Mouse (Mus musculus): Measurements from ENCODE around the gene Dock6. TPM values are rescaled to one million over a fixed set of nuclear protein-coding genes. Genes with fewer than 3 reads are reported as not detected.
A peak's percentile ranks its signal among the peaks of the same experiment; 100 is the strongest.

The Dock6 gene
- polyA plus RNA-seq, 1 experiment from 2014 or later, result 15.1 TPM

DNA sequence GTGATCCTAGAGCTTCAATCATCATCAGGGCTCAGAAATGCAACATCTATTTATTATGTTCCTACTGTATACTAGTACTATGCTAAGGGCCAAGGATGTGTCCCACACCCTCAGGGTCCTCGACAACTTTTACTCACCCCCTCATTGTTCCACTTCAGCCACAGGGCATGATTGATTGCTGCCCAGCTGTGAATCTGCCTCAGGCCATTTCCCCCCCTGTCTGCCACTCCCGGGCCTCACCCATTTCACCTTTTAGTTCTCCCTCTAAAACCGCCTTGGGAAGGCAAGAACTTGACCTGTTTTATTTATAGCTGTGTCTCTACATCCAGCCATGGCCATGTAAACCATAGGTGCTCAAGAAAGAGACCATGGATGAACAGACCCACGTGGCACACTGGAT, 28.5 kb downstream of the Dock6 start:
- Histone ChIP-seq H3K9ac (ENCODE audit: low read length) (no peak overlapping the region), H3K4me1 (ENCODE audit: control insufficient read depth, insufficient read depth, low read length) (no peaks in the 10 kb centered on the region), H3K4me3 (ENCODE audit: low read depth, low read length) (no peak overlapping the region), H3K4me2 (no peak overlapping the region), H3K36me3 (ENCODE audit: control insufficient read depth, insufficient read depth, low read length) (no peaks in the 10 kb centered on the region), H3K27ac (ENCODE audit: low read depth, low read length) (no peak overlapping the region), H3K27me3 (ENCODE audit: control insufficient read depth, insufficient read depth, low read length) (no peaks in the 10 kb centered on the region), H3K9me3 (ENCODE audit: control insufficient read depth, low read length) (no peaks in the 10 kb centered on the region)
- DNase-seq (ENCODE audit: low spot score, missing footprints) (no peak), ATAC-seq (ENCODE audit: low FRiP score) (no peak)
- 81% methylated on average over 4 of the region's 4 CpGs for WGBS

DNA sequence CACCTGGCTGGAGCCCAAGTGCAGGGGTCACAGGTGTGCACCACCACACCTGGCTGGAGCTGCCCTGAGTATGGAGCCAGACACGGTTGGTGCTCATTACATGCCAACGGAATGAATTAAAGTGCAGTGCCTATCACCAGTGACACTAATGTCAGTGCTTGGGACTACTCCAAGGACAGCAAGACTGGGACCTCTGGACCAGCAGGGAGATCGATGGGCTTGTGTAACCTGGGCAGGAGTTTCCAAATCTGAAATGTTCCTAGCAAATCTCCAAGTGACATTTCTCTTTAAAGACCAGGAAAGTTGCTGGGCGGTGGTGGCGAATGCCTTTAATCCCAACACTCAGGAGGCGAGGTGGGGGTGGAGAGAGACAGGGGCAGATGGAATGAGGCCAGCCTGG, 29.7 kb downstream of the Dock6 start:
- Histone ChIP-seq H3K9me3 (ENCODE audit: control insufficient read depth, low read length) (no peaks in the 10 kb centered on the region), H3K4me1 (ENCODE audit: control insufficient read depth, insufficient read depth, low read length) (no peaks in the 10 kb centered on the region), H3K36me3 (ENCODE audit: control insufficient read depth, insufficient read depth, low read length) (no peaks in the 10 kb centered on the region), H3K9ac (ENCODE audit: low read length) (no peak overlapping the region), H3K27ac (ENCODE audit: low read depth, low read length) (no peak overlapping the region), H3K4me3 (ENCODE audit: low read depth, low read length) (no peak overlapping the region), H3K27me3 (ENCODE audit: control insufficient read depth, insufficient read depth, low read length) (no peaks in the 10 kb centered on the region), H3K4me2 (no peak overlapping the region)
- WGBS, result 82% methylated on average over 6 of the region's 6 CpGs
- DNase-seq (ENCODE audit: low spot score, missing footprints) (peak; percentile 57), ATAC-seq (ENCODE audit: low FRiP score) (no peak)

DNA sequence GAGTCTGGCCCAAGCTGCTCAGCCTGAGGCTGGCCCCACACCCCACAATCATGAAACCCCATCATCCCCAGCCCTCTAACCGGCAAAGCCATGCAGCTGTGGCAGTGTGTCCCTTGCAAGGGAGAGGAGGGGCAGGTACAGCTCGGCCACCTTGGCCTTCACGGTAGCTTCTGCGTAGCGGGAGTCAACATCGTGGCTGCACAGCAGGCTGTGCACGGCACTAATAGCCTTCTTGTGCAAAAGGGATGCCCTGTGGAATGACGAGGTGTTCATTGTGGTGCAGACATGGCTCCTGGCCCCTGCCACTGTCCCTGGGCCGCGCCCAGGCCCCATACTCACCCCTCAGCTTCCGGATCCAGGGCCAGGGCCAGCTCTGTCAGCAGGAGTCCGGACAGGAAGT, 32.3 kb downstream of the Dock6 start:
- WGBS, result 92% methylated on average over 12 of the region's 12 CpGs
- ATAC-seq (ENCODE audit: low FRiP score) (no peak), DNase-seq (ENCODE audit: low spot score, missing footprints) (peak; percentile 57)
- no peaks in the 10 kb centered on the region for H3K4me1 ChIP-seq (ENCODE audit: control insufficient read depth, insufficient read depth, low read length)
- no peak overlapping the region for H3K27ac ChIP-seq (ENCODE audit: low read depth, low read length)
- H3K36me3 ChIP-seq (ENCODE audit: control insufficient read depth, insufficient read depth, low read length), result no peaks in the 10 kb centered on the region
- no peak overlapping the region for H3K4me2 ChIP-seq
- no peak overlapping the region for H3K4me3 ChIP-seq (ENCODE audit: low read depth, low read length)
- H3K9ac ChIP-seq (ENCODE audit: low read length), result no peak overlapping the region
- H3K9me3 ChIP-seq (ENCODE audit: control insufficient read depth, low read length), result no peaks in the 10 kb centered on the region
- H3K27me3 ChIP-seq (ENCODE audit: control insufficient read depth, insufficient read depth, low read length), result no peaks in the 10 kb centered on the region

DNA sequence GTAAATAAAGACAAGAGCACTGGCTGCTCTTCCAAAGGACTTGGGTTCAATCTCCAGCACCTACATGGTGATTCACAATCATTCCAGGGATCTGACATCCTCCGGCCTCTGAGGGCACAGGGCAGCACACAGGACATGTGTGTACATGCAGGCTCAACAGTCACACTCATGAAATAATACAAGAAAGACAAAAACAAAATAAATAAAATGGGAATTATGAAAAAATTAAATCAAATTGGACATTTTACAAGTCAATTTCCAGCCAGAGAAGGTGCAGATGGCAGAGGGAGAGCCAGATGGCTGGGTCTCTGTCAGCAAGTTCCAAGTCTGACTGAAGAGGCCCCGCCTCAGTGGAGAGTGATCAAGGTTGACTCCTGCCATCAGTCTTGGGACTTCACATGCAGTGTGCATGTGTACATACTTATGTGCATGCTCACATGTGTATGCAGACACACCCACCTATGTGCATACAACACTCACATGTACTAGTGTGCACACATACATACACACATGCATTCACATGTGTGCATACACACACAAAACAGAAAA, 33.2 kb downstream of the Dock6 start:
- H3K27me3 ChIP-seq (ENCODE audit: control insufficient read depth, insufficient read depth, low read length), result no peaks in the 10 kb centered on the region
- DNase-seq (ENCODE audit: low spot score, missing footprints), result peak; percentile 39
- 92% methylated on average over 2 of the region's 2 CpGs for WGBS

DNA sequence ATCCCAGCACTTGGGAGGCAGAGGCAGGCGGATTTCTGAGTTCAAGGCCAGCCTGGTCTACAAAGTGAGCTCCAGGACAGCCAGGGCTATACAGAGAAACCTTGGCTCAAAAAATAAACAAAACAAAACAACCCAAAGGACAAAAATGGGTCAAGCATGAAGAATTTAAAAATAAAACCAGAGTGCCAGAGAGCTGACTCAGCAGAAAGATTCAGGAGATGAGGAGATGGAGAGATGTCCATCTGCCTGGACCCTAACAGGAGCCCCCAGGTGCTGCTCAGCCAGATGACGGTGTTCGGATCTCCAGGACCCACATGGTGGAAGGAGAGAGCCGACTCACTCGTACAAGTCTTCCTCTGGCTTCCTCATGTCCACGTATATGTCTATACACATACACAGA, 33.9 kb downstream of the Dock6 start:
- WGBS, result 95% methylated on average over 6 of the region's 6 CpGs
- Histone ChIP-seq H3K27ac (ENCODE audit: low read depth, low read length) (no peak overlapping the region), H3K9ac (ENCODE audit: low read length) (no peak overlapping the region), H3K4me3 (ENCODE audit: low read depth, low read length) (no peak overlapping the region), H3K4me1 (ENCODE audit: control insufficient read depth, insufficient read depth, low read length) (no peaks in the 10 kb centered on the region), H3K36me3 (ENCODE audit: control insufficient read depth, insufficient read depth, low read length) (no peaks in the 10 kb centered on the region), H3K27me3 (ENCODE audit: control insufficient read depth, insufficient read depth, low read length) (no peaks in the 10 kb centered on the region), H3K9me3 (ENCODE audit: control insufficient read depth, low read length) (no peaks in the 10 kb centered on the region), H3K4me2 (no peak overlapping the region)
- ATAC-seq (ENCODE audit: low FRiP score) (no peak), DNase-seq (ENCODE audit: low spot score, missing footprints) (peak; percentile 45)

More for the DNA sequence above, 33.2 kb downstream of the Dock6 start:
- ATAC-seq (ENCODE audit: low FRiP score), result no peak
- Histone ChIP-seq H3K4me2 (no peak overlapping the region), H3K4me3 (ENCODE audit: low read depth, low read length) (no peak overlapping the region), H3K36me3 (ENCODE audit: control insufficient read depth, insufficient read depth, low read length) (no peaks in the 10 kb centered on the region), H3K9me3 (ENCODE audit: control insufficient read depth, low read length) (no peaks in the 10 kb centered on the region), H3K4me1 (ENCODE audit: control insufficient read depth, insufficient read depth, low read length) (no peaks in the 10 kb centered on the region), H3K9ac (ENCODE audit: low read length) (no peak overlapping the region), H3K27ac (ENCODE audit: low read depth, low read length) (no peak overlapping the region)

DNA sequence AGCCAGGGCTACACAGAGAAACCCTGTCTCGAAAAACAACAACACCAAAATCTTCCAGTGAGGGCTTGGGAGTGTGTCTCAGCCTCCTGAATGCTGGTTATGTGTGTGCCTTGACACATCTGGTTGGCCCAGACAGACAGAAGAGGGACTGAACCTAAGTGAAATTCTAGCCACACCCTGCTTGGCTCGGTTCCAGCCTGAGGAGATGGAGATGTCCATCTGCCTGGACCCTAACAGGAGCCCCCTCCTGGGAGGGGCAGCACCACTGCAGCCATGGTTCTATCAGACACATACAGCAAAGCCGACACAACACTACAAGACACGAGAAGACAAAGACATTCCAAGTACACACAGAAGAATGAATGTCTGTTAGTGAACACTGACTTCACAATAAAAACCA, 34.3 kb downstream of the Dock6 start:
- DNase-seq (ENCODE audit: low spot score, missing footprints) (peak; percentile 75), ATAC-seq (ENCODE audit: low FRiP score) (no peak)
- Histone ChIP-seq H3K27ac (ENCODE audit: low read depth, low read length) (no peak overlapping the region), H3K27me3 (ENCODE audit: control insufficient read depth, insufficient read depth, low read length) (no peaks in the 10 kb centered on the region), H3K36me3 (ENCODE audit: control insufficient read depth, insufficient read depth, low read length) (no peaks in the 10 kb centered on the region), H3K4me3 (ENCODE audit: low read depth, low read length) (no peak overlapping the region), H3K9me3 (ENCODE audit: control insufficient read depth, low read length) (no peaks in the 10 kb centered on the region), H3K9ac (ENCODE audit: low read length) (no peak overlapping the region), H3K4me2 (no peak overlapping the region), H3K4me1 (ENCODE audit: control insufficient read depth, insufficient read depth, low read length) (no peaks in the 10 kb centered on the region)
- WGBS, result 84% methylated on average over 4 of the region's 4 CpGs

DNA sequence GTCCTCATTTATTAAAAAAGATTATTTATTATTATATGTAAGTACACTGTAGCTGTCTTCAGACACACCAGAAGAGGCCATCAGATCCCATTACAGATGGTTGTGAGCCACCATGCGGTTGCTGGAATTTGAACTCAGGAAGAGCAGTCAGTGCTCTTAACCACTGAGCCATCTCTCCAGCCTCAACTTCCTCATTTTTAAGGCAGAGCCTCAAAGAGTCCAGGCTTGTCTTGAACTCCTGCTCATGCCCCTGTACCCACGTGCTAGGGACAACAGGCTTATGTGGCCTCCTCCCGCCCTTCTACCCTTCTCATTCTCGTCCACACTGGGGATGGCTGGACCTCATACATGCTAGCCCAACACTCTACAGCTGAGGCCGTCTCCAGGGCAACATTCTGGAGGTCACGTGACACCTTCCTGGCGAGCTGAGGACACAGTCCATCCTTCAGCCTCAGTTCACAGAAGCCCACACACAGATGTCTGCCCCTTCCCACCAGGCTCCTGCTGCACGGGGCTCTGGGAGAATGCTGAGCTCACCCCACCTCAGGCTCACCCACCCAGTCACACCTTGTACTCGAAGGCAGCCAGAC, 35.6 kb downstream of the Dock6 start:
- Histone ChIP-seq H3K27me3 (ENCODE audit: control insufficient read depth, insufficient read depth, low read length) (no peaks in the 10 kb centered on the region), H3K4me3 (ENCODE audit: low read depth, low read length) (no peak overlapping the region), H3K9me3 (ENCODE audit: control insufficient read depth, low read length) (no peaks in the 10 kb centered on the region), H3K27ac (ENCODE audit: low read depth, low read length) (no peak overlapping the region), H3K4me2 (no peak overlapping the region), H3K4me1 (ENCODE audit: control insufficient read depth, insufficient read depth, low read length) (no peaks in the 10 kb centered on the region), H3K36me3 (ENCODE audit: control insufficient read depth, insufficient read depth, low read length) (no peaks in the 10 kb centered on the region), H3K9ac (ENCODE audit: low read length) (no peak overlapping the region)
- no peak for ATAC-seq (ENCODE audit: low FRiP score)
- 76% methylated on average over 9 of the region's 9 CpGs for WGBS
- DNase-seq (ENCODE audit: low spot score, missing footprints), result peak; percentile 60

DNA sequence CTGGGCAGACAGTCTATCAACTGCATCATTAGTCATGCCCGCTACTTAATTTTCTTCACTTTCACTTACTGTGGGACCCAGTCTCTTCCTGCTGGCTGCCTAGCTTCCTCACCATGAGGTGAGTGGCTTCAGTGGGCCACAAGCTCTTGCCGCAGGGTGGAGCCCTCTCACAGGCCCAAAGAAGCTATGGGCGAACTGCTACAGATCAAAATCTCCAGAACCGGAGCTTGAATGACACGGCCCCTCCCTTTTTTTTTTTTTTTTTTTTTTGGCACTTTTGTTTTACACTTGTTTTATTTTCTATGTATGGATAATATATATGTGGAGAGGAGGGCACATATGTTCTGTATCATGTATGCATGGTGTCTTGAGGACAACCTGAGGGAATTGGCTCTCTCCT, 41.3 kb downstream of the Dock6 start:
- H3K4me3 ChIP-seq (ENCODE audit: low read depth, low read length), result no peak overlapping the region
- H3K36me3 ChIP-seq (ENCODE audit: control insufficient read depth, insufficient read depth, low read length), result no peaks in the 10 kb centered on the region
- ATAC-seq (ENCODE audit: low FRiP score) (no peak), DNase-seq (ENCODE audit: low spot score, missing footprints) (no peak)
- no peaks in the 10 kb centered on the region for H3K27me3 ChIP-seq (ENCODE audit: control insufficient read depth, insufficient read depth, low read length)
- H3K27ac ChIP-seq (ENCODE audit: low read depth, low read length), result no peak overlapping the region
- 90% methylated on average over 5 of the region's 5 CpGs for WGBS
- no peaks in the 10 kb centered on the region for H3K4me1 ChIP-seq (ENCODE audit: control insufficient read depth, insufficient read depth, low read length)
- no peak overlapping the region for H3K4me2 ChIP-seq
- H3K9ac ChIP-seq (ENCODE audit: low read length), result no peak overlapping the region
- no peaks in the 10 kb centered on the region for H3K9me3 ChIP-seq (ENCODE audit: control insufficient read depth, low read length)

DNA sequence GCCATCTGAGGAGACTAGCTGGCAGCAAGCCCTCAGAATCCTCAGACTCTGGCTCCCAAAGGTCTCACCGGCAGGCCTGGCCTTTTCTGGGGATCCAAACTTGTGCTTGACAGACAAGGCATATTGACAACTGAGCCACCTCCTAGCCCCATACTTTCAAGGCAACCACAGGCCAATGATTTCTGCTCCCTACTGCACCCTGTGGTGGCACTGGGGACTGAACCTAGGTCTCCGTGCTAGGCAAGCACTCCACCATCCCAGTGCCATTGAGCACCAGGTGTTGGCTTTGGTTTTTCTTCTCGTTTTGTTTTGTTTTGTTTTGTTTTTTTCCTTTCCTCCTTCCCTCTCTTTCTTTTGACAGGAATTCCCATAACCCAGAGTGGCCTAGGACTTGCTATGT, 43.9 kb downstream of the Dock6 start:
- 63% methylated on average over 3 of the region's 3 CpGs for WGBS
- Histone ChIP-seq H3K27ac (ENCODE audit: low read depth, low read length) (no peak overlapping the region), H3K36me3 (ENCODE audit: control insufficient read depth, insufficient read depth, low read length) (no peaks in the 10 kb centered on the region), H3K4me3 (ENCODE audit: low read depth, low read length) (no peak overlapping the region), H3K9me3 (ENCODE audit: control insufficient read depth, low read length) (no peaks in the 10 kb centered on the region), H3K4me2 (no peak overlapping the region), H3K9ac (ENCODE audit: low read length) (no peak overlapping the region), H3K27me3 (ENCODE audit: control insufficient read depth, insufficient read depth, low read length) (no peaks in the 10 kb centered on the region), H3K4me1 (ENCODE audit: control insufficient read depth, insufficient read depth, low read length) (0 out of 2 replicates have a peak, but pooled peaks cover 3% of the 10 kb centered on the region)
- DNase-seq (ENCODE audit: low spot score, missing footprints) (peak; percentile 84), ATAC-seq (ENCODE audit: low FRiP score) (no peak)

Measured in midbrain, embryonic 11.5 days (tissue).